Mouse (Mus musculus) MEL (cell line): Measurements from ENCODE around the gene Cyb5d2. TPM values are rescaled to one million over a fixed set of nuclear protein-coding genes. Genes with fewer than 3 reads are reported as not detected.
A peak's percentile ranks its signal among the peaks of the same experiment; 100 is the strongest.

ENCODE experiments used
- DNase-seq: peaks from one replicate; pipeline ENCODE4 v3.0.0; 2011; ENCODE audit warnings: low read depth, low spot score
- H3K27ac ChIP-seq: 2 replicates; pipeline ENCODE4 v1.5.1; 2012; ENCODE audit warnings: low read depth, mild to moderate bottlenecking, control low read depth, low read length, moderate library complexity; ENCODE audit not compliant: control insufficient read depth
- H3K27me3 ChIP-seq, 2 experiments: fragments of 150-350 bp in 1 of 2; sonication (generic) in 1 of 2; 2 replicates each; pipeline ENCODE4 v1.6.1; 2012; ENCODE audit warnings: low read length in 2 of 2, mild to moderate bottlenecking in 2 of 2, improper control_type of control experiment in 1 of 2, moderate library complexity in 1 of 2; ENCODE audit not compliant: insufficient read depth in 2 of 2, control insufficient read depth in 1 of 2
- H3K36me3 ChIP-seq, 2 experiments: 2 replicates each; pipeline ENCODE4 v1.6.1; 2012 to 2014; ENCODE audit warnings: low read length in 2 of 2, improper control_type of control experiment in 1 of 2, inconsistent platforms in 1 of 2, mild to moderate bottlenecking in 1 of 2; ENCODE audit not compliant: insufficient read depth in 2 of 2, control insufficient read depth in 1 of 2
- H3K4me1 ChIP-seq, 2 experiments: fragments of 150-350 bp in 1 of 2; sonication (generic) in 1 of 2; 2 replicates each; pipeline ENCODE4 v1.6.1; 2012; ENCODE audit warnings: low read length in 2 of 2, improper control_type of control experiment in 1 of 2, mild to moderate bottlenecking in 1 of 2; ENCODE audit not compliant: insufficient read depth in 2 of 2, control insufficient read depth in 1 of 2
- H3K4me3 ChIP-seq, 2 experiments: fragments of 150-350 bp in 1 of 2; sonication (generic) in 1 of 2; 2 replicates each; pipeline ENCODE4 v1.5.1; 2012; ENCODE audit warnings: low read depth in 2 of 2, low read length in 2 of 2, mild to moderate bottlenecking in 2 of 2, moderate library complexity in 2 of 2, control low read depth in 1 of 2, improper control_type of control experiment in 1 of 2; ENCODE audit not compliant: control insufficient read depth in 1 of 2, insufficient read depth in 1 of 2
- H3K79me2 ChIP-seq: 2 replicates; pipeline ENCODE4 v1.6.1; 2012; ENCODE audit warnings: mild to moderate bottlenecking, low read length, moderate library complexity; ENCODE audit not compliant: control insufficient read depth, poor library complexity, insufficient read depth
- H3K9ac ChIP-seq: 2 replicates; pipeline ENCODE4 v1.6.1; 2012; ENCODE audit warnings: low read depth, mild to moderate bottlenecking, control low read depth, low read length, moderate library complexity; ENCODE audit not compliant: control insufficient read depth, poor library complexity, severe bottlenecking
- H3K9me3 ChIP-seq: fragments of 150-350 bp; sonication (generic); replicated peaks from 2 replicates; pipeline ENCODE4 v1.6.1; 2012; ENCODE audit warnings: mild to moderate bottlenecking, low read length, improper control_type of control experiment, moderate library complexity; ENCODE audit not compliant: insufficient read depth
- CHD1 ChIP-seq: IDR thresholded peaks from 2 replicates; pipeline ENCODE4 v1.6.1; 2012; ENCODE audit warnings: low read depth, mild to moderate bottlenecking, inconsistent platforms, low read length, improper control_type of control experiment
- E2F4 ChIP-seq: IDR thresholded peaks from 2 replicates; pipeline ENCODE4 v1.6.1; 2011; ENCODE audit warnings: low read depth, low read length, improper control_type of control experiment, borderline replicate concordance
- ELF1 ChIP-seq: IDR thresholded peaks from 2 replicates; pipeline ENCODE4 v1.6.1; 2014; ENCODE audit warnings: low read depth, mild to moderate bottlenecking, inconsistent platforms, low read length, improper control_type of control experiment, moderate library complexity
- EP300 ChIP-seq, 2 experiments: IDR thresholded peaks; 2 replicates each; pipeline ENCODE4 v1.6.1; 2011; ENCODE audit warnings: improper control_type of control experiment in 2 of 2, low read length in 2 of 2, low read depth in 1 of 2, mild to moderate bottlenecking in 1 of 2
- GATA1 ChIP-seq: IDR thresholded peaks from 2 replicates; pipeline ENCODE4 v1.6.1; 2011; ENCODE audit warnings: low read depth, low read length, improper control_type of control experiment
- KAT2A ChIP-seq: conservative IDR thresholded peaks from 2 replicates; pipeline ENCODE4 v1.6.1; 2012; ENCODE audit warnings: low read depth, low read length, improper control_type of control experiment, inconsistent platforms
- MAFK ChIP-seq: IDR thresholded peaks from 2 replicates; pipeline ENCODE4 v1.6.1; 2011; ENCODE audit warnings: low read depth, mild to moderate bottlenecking, low read length, improper control_type of control experiment, borderline replicate concordance
- MAZ ChIP-seq: IDR thresholded peaks from 2 replicates; pipeline ENCODE4 v1.6.1; 2012; ENCODE audit warnings: low read depth, mild to moderate bottlenecking, inconsistent platforms, low read length, improper control_type of control experiment
- MEF2A ChIP-seq: IDR thresholded peaks from 2 replicates; pipeline ENCODE4 v1.6.1; 2014; ENCODE audit warnings: low read depth, mild to moderate bottlenecking, inconsistent platforms, low read length, improper control_type of control experiment; ENCODE audit not compliant: poor library complexity, insufficient replicate concordance, severe bottlenecking; ENCODE audit errors: extremely low read depth
- MXI1 ChIP-seq: IDR thresholded peaks from 2 replicates; pipeline ENCODE4 v1.6.1; 2011; ENCODE audit warnings: mild to moderate bottlenecking, low read depth, low read length, improper control_type of control experiment
- MYB ChIP-seq: IDR thresholded peaks from 2 replicates; pipeline ENCODE4 v1.6.1; 2011; ENCODE audit warnings: mild to moderate bottlenecking, low read depth, low read length, improper control_type of control experiment
- MYC ChIP-seq: IDR thresholded peaks from 2 replicates; pipeline ENCODE4 v1.6.1; 2011; ENCODE audit warnings: low read depth, mild to moderate bottlenecking, low read length, improper control_type of control experiment, moderate library complexity
- NELFE ChIP-seq: IDR thresholded peaks from 2 replicates; pipeline ENCODE4 v1.6.1; 2011; ENCODE audit warnings: low read depth, low read length, improper control_type of control experiment
- POLR2A ChIP-seq, 2 experiments: IDR thresholded peaks; 2 replicates each; pipeline ENCODE4 v1.6.1; 2011 to 2012; ENCODE audit warnings: low read length in 2 of 2, mild to moderate bottlenecking in 2 of 2, control low read depth in 1 of 2, improper control_type of control experiment in 1 of 2, low read depth in 1 of 2, moderate library complexity in 1 of 2; ENCODE audit not compliant: control insufficient read depth in 1 of 2, insufficient read depth in 1 of 2, poor library complexity in 1 of 2
- POLR2AphosphoS2 ChIP-seq: IDR thresholded peaks from 2 replicates; pipeline ENCODE4 v1.6.1; 2011; ENCODE audit warnings: low read length, improper control_type of control experiment
- POLR2AphosphoS5 ChIP-seq: IDR thresholded peaks from 2 replicates; pipeline ENCODE4 v1.6.1; 2012; ENCODE audit warnings: low read depth, borderline replicate concordance, mild to moderate bottlenecking, inconsistent platforms, low read length, moderate library complexity, mixed read lengths
- RCOR1 ChIP-seq: IDR thresholded peaks from 2 replicates; pipeline ENCODE4 v1.6.1; 2012; ENCODE audit warnings: low read depth, mild to moderate bottlenecking, inconsistent platforms, low read length, improper control_type of control experiment
- SMC3 ChIP-seq: IDR thresholded peaks from 2 replicates; pipeline ENCODE4 v1.6.1; 2011; ENCODE audit warnings: low read depth, low read length, improper control_type of control experiment
- TBP ChIP-seq: IDR thresholded peaks from 2 replicates; pipeline ENCODE4 v1.8.0; 2011; ENCODE audit warnings: low read depth, low read length, improper control_type of control experiment
- TCF12 ChIP-seq: IDR thresholded peaks from 2 replicates; pipeline ENCODE4 v1.6.1; 2014; ENCODE audit warnings: low read depth, mild to moderate bottlenecking, inconsistent platforms, low read length, improper control_type of control experiment, moderate library complexity
- UBTF ChIP-seq: IDR thresholded peaks from 2 replicates; pipeline ENCODE4 v1.6.1; 2012; ENCODE audit warnings: low read depth, mild to moderate bottlenecking, inconsistent platforms, low read length, improper control_type of control experiment, moderate library complexity, borderline replicate concordance; ENCODE audit not compliant: insufficient read depth
- USF1 ChIP-seq: IDR thresholded peaks from 2 replicates; pipeline ENCODE4 v1.6.1; 2014; ENCODE audit warnings: low read depth, mild to moderate bottlenecking, inconsistent platforms, low read length, improper control_type of control experiment, moderate library complexity
- USF2 ChIP-seq, 2 experiments: IDR thresholded peaks; 2 replicates each; pipeline ENCODE4 v1.6.1; 2011 to 2012; ENCODE audit warnings: improper control_type of control experiment in 2 of 2, low read length in 2 of 2, borderline replicate concordance in 1 of 2, inconsistent platforms in 1 of 2, low read depth in 1 of 2, mild to moderate bottlenecking in 1 of 2; ENCODE audit not compliant: insufficient read depth in 1 of 2
- ZKSCAN1 ChIP-seq: IDR thresholded peaks from 2 replicates; pipeline ENCODE4 v1.6.1; 2012; ENCODE audit warnings: low read depth, mild to moderate bottlenecking, inconsistent platforms, low read length, improper control_type of control experiment, moderate library complexity
- ZMIZ1 ChIP-seq: IDR thresholded peaks from 2 replicates; pipeline ENCODE4 v1.6.1; 2012; ENCODE audit warnings: low read depth, mild to moderate bottlenecking, inconsistent platforms, low read length, improper control_type of control experiment, moderate library complexity
- ZNF384 ChIP-seq: IDR thresholded peaks from 2 replicates; pipeline ENCODE4 v1.6.1; 2012; ENCODE audit warnings: low read depth, mild to moderate bottlenecking, inconsistent platforms, low read length, improper control_type of control experiment
- polyA plus RNA-seq, 2 experiments: library from polyadenylated mRNA; stranded (reverse) in 1 of 2; unstranded in 1 of 2; fragments of >175 nt in 1 of 2; fragments of >200 nt in 1 of 2; gene quantifications; 2 replicates each; pipeline versions ENCODE4 v1.2.1 to v1.2.4; 2012; ENCODE audit warnings: low replicate concordance in 2 of 2, low read depth in 1 of 2; ENCODE audit not compliant: insufficient read length in 2 of 2, insufficient read depth in 1 of 2, missing spikeins in 1 of 2
- total RNA-seq: library from RNA; depleted of rRNA; stranded (reverse); fragments of 300-350 nt; gene quantifications from 2 replicates; pipeline ENCODE4 v1.2.3, GENCODE M21; 2012

Gene Cyb5d2
- total and polyA plus RNA-seq, 3 experiments: 4.6 to 7.2 TPM; not detected in 1

- TF ChIP-seq ZNF384: peak; percentile 50
- TF ChIP-seq MYC: peak; percentile 73
- TF ChIP-seq EP300 (IDR thresholded peaks at IDR 0.05; ENCODE audit: low read depth in 1 of 2, low read length in 2 of 2): peak in 1 of 2 experiments; percentile 37; a peak in 1 of 4 replicates
- peak; percentile 29 for TF ChIP-seq GATA1
- no peak for TF ChIP-seq NELFE
These were observed 914 bp upstream of the Cyb5d2 start (continued) for GRCm38 (mm10) chr11:72796773-72797338.

GRCm38 (mm10) chr11:72796296-72796687 lies 350 bp upstream of the Cyb5d2 start:
- no peak for DNase-seq
- Histone ChIP-seq H3K9ac (peak overlapping the region; percentile 83), H3K36me3 (peaks cover 0 to 34% of the 10 kb centered on the region in 2 experiments; a peak in 3 of 4 replicates), H3K4me3 (peak overlapping the region; percentile 63 to 81), H3K9me3 (no peaks in the 10 kb centered on the region), H3K79me2 (peaks cover 31% of the 10 kb centered on the region), H3K4me1 (peaks cover 9 to 19% of the 10 kb centered on the region in 2 experiments), H3K27me3 (no peaks in the 10 kb centered on the region), H3K27ac (peak overlapping the region; percentile 63)
- peak; percentile 33; the same call in 1 of the 2 replicates for TF ChIP-seq MAZ
- no peak for TF ChIP-seq USF1
- peak in 1 of 2 experiments; percentile 25; a peak in 1 of 4 replicates for TF ChIP-seq POLR2A (IDR thresholded peaks at IDR 0.05; ENCODE audit: control insufficient read depth in 1 of 2, insufficient read depth in 1 of 2, low read depth in 1 of 2, low read length in 2 of 2, poor library complexity in 1 of 2)
- no peak for TF ChIP-seq TCF12
- 0 out of 2 replicates have a peak, but pooled peaks have one; percentile 37 for TF ChIP-seq MXI1
- peak; percentile 90; the same call in 1 of the 2 replicates for TF ChIP-seq UBTF

- no peak for TF ChIP-seq RCOR1
- no peak for TF ChIP-seq USF2 (IDR thresholded peaks at IDR 0.05; ENCODE audit: borderline replicate concordance in 1 of 2, insufficient read depth in 1 of 2, low read depth in 1 of 2, low read length in 2 of 2)
- no peak for TF ChIP-seq ZMIZ1
- TF ChIP-seq MYB: no peak
- no peak for TF ChIP-seq MXI1
- no peak for TF ChIP-seq CHD1
- TF ChIP-seq USF1: no peak
- TF ChIP-seq E2F4: no peak
- no peak for TF ChIP-seq TBP
- TF ChIP-seq POLR2AphosphoS5: no peak
- no peak for TF ChIP-seq MEF2A
- no peak for TF ChIP-seq ZKSCAN1
- no peak for TF ChIP-seq POLR2AphosphoS2
- no peak for TF ChIP-seq SMC3
- no peak for TF ChIP-seq MAFK
- no peak for TF ChIP-seq KAT2A
- no peak for TF ChIP-seq ELF1
- Histone ChIP-seq H3K79me2 (peaks cover 25% of the 10 kb centered on the region), H3K36me3 (peaks cover 0 to 31% of the 10 kb centered on the region in 2 experiments; a peak in 3 of 4 replicates), H3K9me3 (no peaks in the 10 kb centered on the region), H3K27me3 (no peaks in the 10 kb centered on the region), H3K4me3 (peak overlapping the region; percentile 61 to 63), H3K9ac (peak overlapping the region; percentile 83), H3K27ac (peak overlapping the region; percentile 94), H3K4me1 (peaks cover 7 to 19% of the 10 kb centered on the region in 2 experiments)
- DNase-seq: no peak
These were observed 840 bp downstream of the Cyb5d2 start for GRCm38 (mm10) chr11:72795149-72795454.
